Mouse (Mus musculus) neutrophil, adult 59 days (primary cell): Measurements from ENCODE around the gene Olfr1328. TPM values are rescaled to one million over a fixed set of nuclear protein-coding genes. Genes with fewer than 3 reads are reported as not detected.

Experiments
- total RNA-seq, 2 experiments: library from RNA; stranded (reverse); gene quantifications; 1 replicate in 1 of 2; 2 replicates in 1 of 2; pipeline ENCODE4 v1.2.4; 2023

Gene Olfr1328
- total RNA-seq: not detected

GRCm38 (mm10) chr4:118938512-118938911, at the start of gene Olfr1328:
Olfr1328 (minus strand) TSS chr4:118938612.

DNA sequence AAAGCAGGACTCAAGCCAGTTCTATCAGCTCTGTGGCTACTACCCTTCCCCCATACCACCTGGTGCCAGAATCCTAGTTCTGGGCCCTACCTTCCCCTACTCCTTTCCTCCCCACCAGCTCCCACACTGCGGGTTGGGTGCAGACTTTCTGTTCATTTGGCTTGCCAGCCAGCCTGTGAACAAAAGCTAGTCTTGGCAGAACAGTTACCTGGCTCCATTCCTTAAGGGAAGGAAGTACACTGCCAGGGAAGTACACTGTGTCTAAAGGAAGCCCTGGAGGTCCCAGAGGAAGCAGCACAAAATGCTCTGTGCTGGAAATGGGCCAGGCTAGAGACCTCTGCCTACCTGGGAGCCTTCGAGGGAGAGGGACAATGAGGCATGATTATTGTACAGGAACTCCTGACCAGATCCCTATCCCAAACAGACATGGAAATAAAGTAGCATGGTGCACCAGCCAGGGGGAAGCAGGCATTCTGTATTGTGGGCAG, 22.8 kb upstream of the Olfr1328 start, which contains the start of gene Lao1:
TSS of gene Lao1 (plus strand) at position 438 of the 488 bp plus-strand sequence.

GRCm38 (mm10) chr4:118917365-118917764, 21.0 kb downstream of the Olfr1328 start, which contains the start of gene Olfr1329:
Olfr1329 (minus strand) TSS chr4:118917465.

DNA sequence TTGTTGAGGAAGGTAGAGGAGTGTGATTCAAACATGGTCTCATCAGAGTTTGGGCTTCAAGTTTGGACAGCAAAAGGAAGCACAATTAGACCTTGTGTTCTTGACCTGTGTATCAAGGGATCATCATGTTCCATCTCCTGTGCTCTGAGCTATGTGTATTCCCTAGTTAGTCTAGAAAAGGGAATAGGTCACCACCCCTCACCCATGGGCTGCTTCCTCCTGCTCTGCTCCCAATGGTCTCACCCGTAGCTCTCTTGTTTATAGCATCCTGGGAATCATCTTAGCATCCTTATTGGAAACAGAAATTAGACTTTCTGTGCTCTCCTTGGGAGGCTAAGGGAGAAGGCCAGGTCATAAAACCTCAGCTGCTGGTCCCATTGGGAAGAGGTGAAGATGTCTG, 50.1 kb downstream of the Olfr1328 start, which contains the start of gene Olfr1330:
TSS of gene Olfr1330 (plus strand) at position 301 of the 400 bp plus-strand sequence.

Other genes starting within 250 kb of the Olfr1328 start
- not detected for gene Olfr1342, start 245.9 kb downstream of the Olfr1328 start, total RNA-seq
- gene Olfr1341, start 235.1 kb downstream of the Olfr1328 start, total RNA-seq: not detected
- not detected for gene Olfr1340, start 218.5 kb downstream of the Olfr1328 start, total RNA-seq
- not detected for gene Olfr1339, start 206.4 kb downstream of the Olfr1328 start, total RNA-seq
- gene Olfr1338, start 179.9 kb downstream of the Olfr1328 start, total RNA-seq: not detected
- gene Olfr1337, start 156.0 kb downstream of the Olfr1328 start, total RNA-seq: not detected
- gene Olfr1335, start 128.7 kb downstream of the Olfr1328 start, total RNA-seq: not detected
- not detected for gene Olfr1333, start 102.3 kb downstream of the Olfr1328 start, total RNA-seq
- not detected for gene Olfr1331, start 74.0 kb downstream of the Olfr1328 start, total RNA-seq
- gene Olfr1330, start 50.0 kb downstream of the Olfr1328 start, total RNA-seq: not detected
- not detected for gene Olfr1329, start 21.1 kb downstream of the Olfr1328 start, total RNA-seq
- not detected for gene Lao1, start 23.0 kb upstream of the Olfr1328 start, total RNA-seq
- gene Slc2a1, start 170.1 kb upstream of the Olfr1328 start, total RNA-seq: 10 to 100 TPM; 30.0 to 30.1 TPM
- gene Zfp691, start 235.6 kb upstream of the Olfr1328 start, total RNA-seq: 1 to 10 TPM; 3.9 to 6.7 TPM